Mouse (Mus musculus) liver, adult (tissue): ENCODE data around the gene Gm11563.
"Not testable (repeated sequence)": the region's sequence is repeated elsewhere in the genome, so short reads cannot be mapped to it uniquely, and the experiment has no call there.

Experiments
- GATA4 ChIP-seq: IDR thresholded peaks from 2 replicates; pipeline ENCODE4 v1.6.1; 2014; ENCODE audit warnings: mild to moderate bottlenecking, low read length; ENCODE audit not compliant: insufficient replicate concordance

The Gm11563 gene

DNA sequence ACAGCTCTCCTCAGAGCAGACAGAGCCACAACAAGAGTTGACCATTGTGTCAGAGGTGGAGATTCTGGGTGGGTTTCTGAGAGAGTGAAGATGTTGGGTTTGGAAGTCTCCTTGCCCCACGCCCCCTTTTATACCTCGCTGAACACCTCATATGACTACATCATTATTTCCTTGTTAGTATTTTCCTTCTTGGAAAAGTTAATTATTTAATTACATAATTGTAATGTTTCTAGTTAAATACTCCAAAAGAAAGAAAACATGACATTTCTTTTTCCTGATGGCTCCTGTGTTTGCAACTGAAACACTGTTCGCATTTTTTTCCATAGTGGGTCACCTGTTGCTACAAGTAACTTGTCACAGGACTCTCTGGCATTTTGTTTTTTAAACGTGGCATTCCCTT is 30.6 kb downstream of the Gm11563 start, which contains the start of gene Krtap4-1:
Gene Krtap4-1 (minus strand): TSS at position 101 of the 400 bp plus-strand sequence.
- TF ChIP-seq GATA4 = no peak

DNA sequence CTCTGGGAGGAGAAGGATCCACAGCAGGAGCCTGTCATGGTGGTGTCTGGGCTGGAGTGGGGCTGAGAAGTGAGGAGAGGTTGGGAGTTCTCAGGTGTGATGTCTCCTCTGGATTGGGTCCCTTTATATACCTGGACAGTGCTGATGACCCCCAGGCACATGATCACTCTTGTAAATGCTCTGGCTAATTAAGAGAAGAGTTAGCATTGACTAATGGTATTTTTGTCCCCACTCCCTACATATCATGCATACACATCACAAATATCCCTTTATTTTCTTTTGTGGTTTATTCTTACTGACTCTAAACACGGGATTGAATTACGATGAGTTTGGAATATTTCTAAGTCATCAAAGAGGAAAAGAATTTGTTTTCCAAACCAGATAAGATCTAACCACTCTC is 38.4 kb downstream of the Gm11563 start, which contains the start of gene Gm11562:
Gene Gm11562 (minus strand): TSS at position 101 of the 400 bp plus-strand sequence.
- TF ChIP-seq GATA4 = no peak

DNA sequence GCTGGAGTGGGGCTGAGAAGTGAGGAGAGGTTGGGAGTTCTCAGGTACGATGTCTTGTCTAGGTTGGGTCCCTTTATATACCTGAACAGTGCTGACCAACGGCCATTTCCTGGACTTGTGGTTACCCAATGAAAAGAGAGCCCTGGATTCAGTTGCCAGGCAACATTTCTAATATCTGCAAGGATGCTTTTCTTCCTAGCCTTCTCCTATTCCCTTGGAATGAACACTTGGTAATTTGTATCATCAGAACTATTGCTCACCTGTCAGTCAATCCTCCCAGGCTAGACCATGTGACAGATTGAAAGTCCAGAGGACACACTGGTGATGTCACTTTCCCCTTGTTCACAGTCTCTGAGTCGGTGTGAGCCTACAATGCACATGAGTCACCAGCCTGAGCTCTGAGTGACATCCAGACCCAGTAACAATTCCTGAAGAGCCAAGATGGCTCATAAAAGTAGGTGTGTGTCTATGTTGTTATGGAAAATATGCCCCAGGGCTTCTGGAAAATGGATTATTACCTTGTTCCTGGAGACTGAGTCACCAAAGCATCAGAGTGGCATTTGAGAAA is 43.9 kb downstream of the Gm11563 start, which contains the start of gene Krtap2-4:
Gene Krtap2-4 (minus strand): TSS at position 51 of the 568 bp plus-strand sequence.
- TF ChIP-seq GATA4 = no peak

DNA sequence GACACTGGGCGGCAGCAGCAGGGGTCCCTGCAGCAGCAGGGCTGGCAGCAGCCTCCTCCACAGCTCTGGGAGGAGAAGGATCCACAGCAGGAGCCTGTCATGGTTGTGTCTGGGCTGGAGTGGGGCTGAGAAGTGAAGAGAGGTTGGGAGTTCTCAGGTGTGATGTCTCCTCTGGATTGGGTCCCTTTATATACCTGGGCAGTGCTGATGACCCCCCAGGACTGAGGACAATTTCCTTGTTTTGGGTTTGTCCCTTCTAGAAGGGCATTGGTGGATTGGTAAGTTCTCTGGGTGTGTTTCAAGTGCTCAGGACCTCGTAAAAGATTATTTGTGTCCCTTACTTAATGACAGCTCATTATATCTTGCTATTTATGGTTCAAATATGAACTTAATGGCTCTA is 48.7 kb downstream of the Gm11563 start, which contains the start of gene Gm11937:
Gene Gm11937 (minus strand): TSS at position 101 of the 400 bp plus-strand sequence.
- not testable (repeated sequence) for TF ChIP-seq GATA4

DNA sequence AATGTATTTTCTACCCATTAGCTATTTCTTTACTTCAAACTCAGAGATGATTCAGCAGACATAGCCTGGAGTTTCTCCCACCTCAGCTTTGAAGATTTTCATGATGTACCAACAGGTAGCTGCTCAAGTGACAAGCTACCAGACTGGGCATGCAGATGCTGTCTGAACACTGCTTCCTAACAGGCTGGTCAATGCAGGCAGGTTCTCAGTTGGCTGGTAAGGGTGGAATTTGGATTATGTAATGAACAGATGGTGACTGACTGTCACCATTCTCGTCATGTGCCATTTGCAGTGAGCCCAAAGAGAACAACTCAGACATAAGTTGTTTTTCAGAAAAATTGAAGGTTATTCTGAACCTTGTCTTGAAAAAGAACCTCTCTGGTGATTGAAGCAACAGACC is 49.6 kb downstream of the Gm11563 start:
- no peak for TF ChIP-seq GATA4
